Mouse (Mus musculus) heart, embryonic 14.5 days (tissue): ENCODE measurements around the gene 1700057G04Rik. TPM values are rescaled to one million over a fixed set of nuclear protein-coding genes. Genes with fewer than 3 reads are reported as not detected.
A peak's percentile ranks its signal among the peaks of the same experiment; 100 is the strongest.

Experiments used
- ATAC-seq: fragments of 200-750 bp; cut with Nextera tagmentation; 2 replicates; pipeline ENCODE4 v1.8.0; 2017; ENCODE audit warnings: low read depth, moderate TSS enrichment; ENCODE audit not compliant: insufficient number of reproducible peaks, insufficient read depth, low FRiP score
- H3K27ac ChIP-seq, 2 experiments: fragments of 200-500 bp in 1 of 2; fragments of 300-500 bp in 1 of 2; sonication (generic) in 1 of 2; replicated peaks in 1 of 2; 2 replicates each; pipeline ENCODE4 v1.5.1; 2012 to 2014; ENCODE audit warnings: low read depth in 2 of 2, low read length in 2 of 2, control low read depth in 1 of 2, mild to moderate bottlenecking in 1 of 2, mixed read lengths in 1 of 2; ENCODE audit not compliant: control insufficient read depth in 1 of 2, insufficient read depth in 1 of 2
- H3K27me3 ChIP-seq: fragments of 300-500 bp; sonication (generic); 2 replicates; pipeline ENCODE4 v1.6.1; 2014; ENCODE audit warnings: mild to moderate bottlenecking, low read length, control low read depth; ENCODE audit not compliant: control insufficient read depth, insufficient read depth
- H3K36me3 ChIP-seq: fragments of 300-500 bp; sonication (generic); 2 replicates; pipeline ENCODE4 v1.6.1; 2014; ENCODE audit warnings: mild to moderate bottlenecking, control low read depth, low read length, mixed read lengths; ENCODE audit not compliant: control insufficient read depth, insufficient read depth
- H3K4me1 ChIP-seq, 2 experiments: fragments of 200-500 bp in 1 of 2; fragments of 300-500 bp in 1 of 2; sonication (generic) in 1 of 2; 2 replicates each; pipeline ENCODE4 v1.6.1; 2012 to 2014; ENCODE audit warnings: low read length in 2 of 2, control low read depth in 1 of 2, mixed read lengths in 1 of 2; ENCODE audit not compliant: control insufficient read depth in 2 of 2, insufficient read depth in 2 of 2
- H3K4me2 ChIP-seq: fragments of 300-500 bp; sonication (generic); 2 replicates; pipeline ENCODE4 v1.6.1; 2014; ENCODE audit warnings: mild to moderate bottlenecking, low read length
- H3K4me3 ChIP-seq, 2 experiments: fragments of 200-500 bp in 1 of 2; fragments of 300-500 bp in 1 of 2; sonication (generic) in 1 of 2; 2 replicates each; pipeline ENCODE4 v1.5.1; 2012 to 2014; ENCODE audit warnings: low read length in 2 of 2, mild to moderate bottlenecking in 2 of 2, control low read depth in 1 of 2, low read depth in 1 of 2, moderate library complexity in 1 of 2; ENCODE audit not compliant: control insufficient read depth in 1 of 2, insufficient read depth in 1 of 2
- H3K9ac ChIP-seq: fragments of 300-500 bp; sonication (generic); 2 replicates; pipeline ENCODE4 v1.6.1; 2014; ENCODE audit warnings: mild to moderate bottlenecking, low read length
- H3K9me3 ChIP-seq: fragments of 300-500 bp; sonication (generic); 2 replicates; pipeline ENCODE4 v1.6.1; 2016; ENCODE audit warnings: low read length, control low read depth; ENCODE audit not compliant: control insufficient read depth
- WGBS: fragments of 180-500 bp; shearing (Covaris S2); extraction: QIAGEN DNeasy Blood & Tissue Kit; methylation state at CpG from one replicate; pipeline ENCODE4 v1.1.7; 2014; 5-methylcytosine and 5-hydroxymethylcytosine counted together
- polyA plus RNA-seq: library from polyadenylated mRNA; unstranded; fragments of >200 nt; fragmentation: Nextera tagmentation; extraction: Ambion mirVana; gene quantifications from 2 replicates; pipeline ENCODE4 v1.2.1, GENCODE M21; 2014

The 1700057G04Rik gene
- polyA plus RNA-seq, 1 experiment from 2014 or later, result not detected

- Histone ChIP-seq H3K9ac (no peak overlapping the region), H3K4me3 (no peak overlapping the region), H3K27me3 (no peaks in the 10 kb centered on the region), H3K4me1 (no peaks in the 10 kb centered on the region), H3K9me3 (no peaks in the 10 kb centered on the region), H3K27ac (no peak overlapping the region), H3K36me3 (no peaks in the 10 kb centered on the region), H3K4me2 (no peak overlapping the region)
- 0 out of 2 replicates have a peak, but pooled peaks have one; percentile 21 for ATAC-seq
- 69% methylated on average over 3 of the region's 3 CpGs for WGBS
Measured at GRCm38 (mm10) chr9:92337661-92338060, 28.5 kb downstream of the 1700057G04Rik start.

GRCm38 (mm10) chr9:92338954-92339353 lies 29.8 kb downstream of the 1700057G04Rik start:
- 71% methylated on average over 1 of the region's 1 CpGs for WGBS
- Histone ChIP-seq H3K27ac (no peak overlapping the region), H3K4me3 (no peak overlapping the region), H3K9ac (no peak overlapping the region), H3K9me3 (no peaks in the 10 kb centered on the region), H3K4me2 (no peak overlapping the region), H3K36me3 (no peaks in the 10 kb centered on the region), H3K4me1 (no peaks in the 10 kb centered on the region), H3K27me3 (no peaks in the 10 kb centered on the region)
- ATAC-seq, result no peak

- H3K27ac ChIP-seq, result no peak overlapping the region
- no peak overlapping the region for H3K4me3 ChIP-seq
- no peak overlapping the region for H3K4me2 ChIP-seq
- no peaks in the 10 kb centered on the region for H3K27me3 ChIP-seq
- no peaks in the 10 kb centered on the region for H3K9me3 ChIP-seq
- H3K36me3 ChIP-seq, result no peaks in the 10 kb centered on the region
- 89% methylated on average over 1 of the region's 1 CpGs for WGBS
- H3K4me1 ChIP-seq, result no peaks in the 10 kb centered on the region
- ATAC-seq, result no peak
- H3K9ac ChIP-seq, result no peak overlapping the region
Measured at GRCm38 (mm10) chr9:92351924-92352323, 42.7 kb downstream of the 1700057G04Rik start.

GRCm38 (mm10) chr9:92353306-92353705 lies 44.1 kb downstream of the 1700057G04Rik start:
- no peak for ATAC-seq
- Histone ChIP-seq H3K27ac (no peak overlapping the region), H3K9ac (no peak overlapping the region), H3K4me3 (no peak overlapping the region), H3K36me3 (no peaks in the 10 kb centered on the region), H3K9me3 (no peaks in the 10 kb centered on the region), H3K4me2 (no peak overlapping the region), H3K4me1 (no peaks in the 10 kb centered on the region), H3K27me3 (no peaks in the 10 kb centered on the region)
- WGBS, result 66% methylated on average over 3 of the region's 3 CpGs

GRCm38 (mm10) chr9:92360691-92361310 lies 51.6 kb downstream of the 1700057G04Rik start:
- H3K4me2 ChIP-seq, result no peak overlapping the region
- H3K27me3 ChIP-seq, result no peaks in the 10 kb centered on the region
- no peak overlapping the region for H3K9ac ChIP-seq
- ATAC-seq, result no peak
- H3K4me1 ChIP-seq, result no peaks in the 10 kb centered on the region
- no peak overlapping the region for H3K27ac ChIP-seq
- WGBS, result 78% methylated on average over 1 of the region's 1 CpGs
- no peak overlapping the region for H3K4me3 ChIP-seq
- no peaks in the 10 kb centered on the region for H3K36me3 ChIP-seq
- no peaks in the 10 kb centered on the region for H3K9me3 ChIP-seq

GRCm38 (mm10) chr9:92363478-92363877 lies 54.3 kb downstream of the 1700057G04Rik start:
- Histone ChIP-seq H3K4me2 (no peak overlapping the region), H3K9me3 (no peaks in the 10 kb centered on the region), H3K27me3 (no peaks in the 10 kb centered on the region), H3K27ac (no peak overlapping the region), H3K4me3 (no peak overlapping the region), H3K36me3 (no peaks in the 10 kb centered on the region), H3K9ac (no peak overlapping the region), H3K4me1 (no peaks in the 10 kb centered on the region)
- ATAC-seq, result no peak
- whole genome bisulfite sequencing, result 58% methylated on average over 2 of the region's 2 CpGs

- no peak for ATAC-seq
- H3K4me3 ChIP-seq, result no peak overlapping the region
- no peaks in the 10 kb centered on the region for H3K27me3 ChIP-seq
- no peaks in the 10 kb centered on the region for H3K9me3 ChIP-seq
- H3K9ac ChIP-seq, result no peak overlapping the region
- H3K4me1 ChIP-seq, result no peaks in the 10 kb centered on the region
- H3K36me3 ChIP-seq, result no peaks in the 10 kb centered on the region
- no peak overlapping the region for H3K4me2 ChIP-seq
- H3K27ac ChIP-seq, result no peak overlapping the region
Measured at GRCm38 (mm10) chr9:92368920-92369319, 59.7 kb downstream of the 1700057G04Rik start.

GRCm38 (mm10) chr9:92373896-92374295 lies 64.7 kb downstream of the 1700057G04Rik start:
- Histone ChIP-seq H3K4me2 (no peak overlapping the region), H3K36me3 (no peaks in the 10 kb centered on the region), H3K9ac (no peak overlapping the region), H3K4me3 (no peak overlapping the region), H3K9me3 (no peaks in the 10 kb centered on the region), H3K4me1 (peaks cover 3 to 11% of the 10 kb centered on the region in 2 experiments; a peak in 3 of 4 replicates), H3K27me3 (no peaks in the 10 kb centered on the region), H3K27ac (peak overlapping the region in 1 of 2 experiments; percentile 14; a peak in 1 of 4 replicates)
- no peak for ATAC-seq
- 57% methylated on average over 4 of the region's 4 CpGs for WGBS
